Comparison of ENCODE assay signal across 9 mouse cellular contexts in genomic region chr10:127615034-127615374, GRCm38 (mm10). TPM values are rescaled to one million over a fixed set of nuclear protein-coding genes. Genes with fewer than 3 reads are reported as not detected.
DNase-seq lines count a peak whose midpoint lies in the region; ATAC-seq and TF ChIP-seq lines count a peak whose summit lies in the region.
"Had no signal": no experiment of that assay in that cellular context is flagged by ENCODE, and none has a peak within 500 bp of the region (broad histone marks: within the 10 kb centered on the region; RNA-seq: fewer than 3 reads in every experiment).

No protein-coding gene starts in this region.

- H3K4me3 ChIP-seq in kidney, adult 2 months (ENCODE audit: insufficient read depth, low read depth, low read length) = no peak overlapping the region
- peak overlapping the region; percentile 29 for H3K4me3 ChIP-seq in embryonic facial prominence, embryonic 13.5 days
- no peak overlapping the region for H3K4me3 ChIP-seq in hindbrain, embryonic 16.5 days (ENCODE audit: low read length)
- no peak overlapping the region for H3K4me3 ChIP-seq in midbrain, embryonic 15.5 days
- H3K4me3 ChIP-seq: megakaryocyte, embryonic 14.5 days had no signal

- DNase-seq in kidney, adult 2 months = no peak
- no peak for DNase-seq in kidney, adult 8-10 months
- no peak for DNase-seq in urinary bladder, postnatal 25 days (ENCODE audit: low spot score)
- no peak for DNase-seq in gastrocnemius, adult 8-10 months (ENCODE audit: low spot score in 2 of 2)
- DNase-seq in adrenal gland, postnatal 14 days = no peak

- no peaks in the 10 kb centered on the region for H3K27me3 ChIP-seq in kidney, adult 2 months (replicated peaks; ENCODE audit: control insufficient read depth, insufficient read depth, low read length)
- H3K27me3 ChIP-seq in embryonic facial prominence, embryonic 13.5 days = no peaks in the 10 kb centered on the region
- H3K27me3 ChIP-seq in hindbrain, embryonic 16.5 days (replicated peaks; ENCODE audit: control insufficient read depth, insufficient read depth, low read length) = no peaks in the 10 kb centered on the region
- H3K27me3 ChIP-seq in midbrain, embryonic 15.5 days (replicated peaks) = no peaks in the 10 kb centered on the region

- H3K27ac ChIP-seq in kidney, adult 2 months (ENCODE audit: insufficient read depth, low read depth, low read length) = peak overlapping the region; percentile 53; the same call in 1 of the 2 replicates
- peak overlapping the region; percentile 95 for H3K27ac ChIP-seq in embryonic facial prominence, embryonic 13.5 days
- H3K27ac ChIP-seq in hindbrain, embryonic 16.5 days (ENCODE audit: low read depth, low read length) = peak overlapping the region; percentile 71
- H3K27ac ChIP-seq in midbrain, embryonic 15.5 days = no peak overlapping the region

- 57% methylated on average over 2 of the region's 2 CpGs for WGBS in kidney, adult 2 months
- 16% methylated on average over 2 of the region's 2 CpGs for WGBS in embryonic facial prominence, embryonic 13.5 days
- 25% methylated on average over 2 of the region's 2 CpGs for WGBS in hindbrain, embryonic 16.5 days
- WGBS in midbrain, embryonic 15.5 days = 18% methylated on average over 2 of the region's 2 CpGs

- peak overlapping the region; percentile 85 for H3K4me2 ChIP-seq in embryonic facial prominence, embryonic 13.5 days
- H3K4me2 ChIP-seq in hindbrain, embryonic 16.5 days (ENCODE audit: low read length) = peak overlapping the region; percentile 20
- H3K4me2 ChIP-seq in midbrain, embryonic 15.5 days = no peak overlapping the region

- peak overlapping the region; percentile 64 for H3K9ac ChIP-seq in embryonic facial prominence, embryonic 13.5 days
- H3K9ac ChIP-seq in hindbrain, embryonic 16.5 days (ENCODE audit: low read depth, low read length) = no peak overlapping the region
- H3K9ac ChIP-seq in midbrain, embryonic 15.5 days = peak overlapping the region; percentile 10; the same call in 1 of the 2 replicates

- ATAC-seq in embryonic facial prominence, embryonic 13.5 days (ENCODE audit: insufficient number of reproducible peaks, insufficient read depth, low FRiP score, low TSS enrichment, low read depth) = no peak; the same call in 1 of the 2 replicates
- ATAC-seq in hindbrain, embryonic 16.5 days = no peak
- ATAC-seq in midbrain, embryonic 15.5 days (replicated peaks) = no peak

- H3K4me1 ChIP-seq in kidney, adult 2 months (ENCODE audit: control insufficient read depth, insufficient read depth, low read length) = no peaks in the 10 kb centered on the region
- H3K4me1 ChIP-seq in embryonic facial prominence, embryonic 13.5 days = peaks cover 79% of the 10 kb centered on the region
- peaks cover 54% of the 10 kb centered on the region for H3K4me1 ChIP-seq in hindbrain, embryonic 16.5 days (ENCODE audit: control insufficient read depth, insufficient read depth, low read depth, low read length)
- peaks cover 61% of the 10 kb centered on the region for H3K4me1 ChIP-seq in midbrain, embryonic 15.5 days

- no peak for TF ChIP-seq CTCF in kidney, adult 2 months (conservative IDR thresholded peaks at IDR 0.05; ENCODE audit: insufficient read depth, insufficient read length, low read depth, low read length)

- TF ChIP-seq POLR2A in kidney, adult 2 months (IDR thresholded peaks at IDR 0.05; ENCODE audit: low read depth, low read length) = no peak

- H3K9me3 ChIP-seq in embryonic facial prominence, embryonic 13.5 days = no peaks in the 10 kb centered on the region
- no peaks in the 10 kb centered on the region for H3K9me3 ChIP-seq in hindbrain, embryonic 16.5 days (ENCODE audit: control insufficient read depth, low read length)
- H3K9me3 ChIP-seq in midbrain, embryonic 15.5 days = no peaks in the 10 kb centered on the region

- H3K36me3 ChIP-seq in kidney, adult 2 months (ENCODE audit: control insufficient read depth, insufficient read depth, low read length) = no peaks in the 10 kb centered on the region
- H3K36me3 ChIP-seq in embryonic facial prominence, embryonic 13.5 days = peaks cover 41% of the 10 kb centered on the region
- H3K36me3 ChIP-seq in hindbrain, embryonic 16.5 days (ENCODE audit: control insufficient read depth, insufficient read depth, low read length) = peaks cover 23% of the 10 kb centered on the region
- H3K36me3 ChIP-seq in midbrain, embryonic 15.5 days (replicated peaks) = peaks cover 21% of the 10 kb centered on the region

RNA-seq across cellular contexts. Expression of gene Lrp1, which starts 5.9 kb away (rescaled TPM):
- polyA plus RNA-seq in kidney, adult 2 months (2012; rRNA removed) = 55.3 and 57.8 TPM in 2 replicates
- 139 and 159 TPM in 2 replicates for polyA plus RNA-seq in embryonic facial prominence, embryonic 13.5 days (2015; fragmentation: Nextera tagmentation; extraction: Ambion mirVana)
- polyA plus RNA-seq in hindbrain, embryonic 16.5 days (2015; fragmentation: Nextera tagmentation; extraction: Ambion mirVana) = 109 and 125 TPM in 2 replicates
- 117 and 119 TPM in 2 replicates for polyA plus RNA-seq in midbrain, embryonic 15.5 days (2015; fragmentation: Nextera tagmentation; extraction: Ambion mirVana)
- 10 to 100 TPM; 25.5 to 45.5 (median 36.3) TPM for total RNA-seq in gastrocnemius, adult 8-10 months (2022)
- total RNA-seq in adrenal gland, postnatal 14 days (2021) = 138 and 201 TPM in 2 replicates

RNA-seq across cellular contexts. Expression of gene Stat6, which starts 27.8 kb away (rescaled TPM):
- polyA plus RNA-seq in kidney, adult 2 months (2012; rRNA removed) = 70.2 and 72.1 TPM in 2 replicates
- polyA plus RNA-seq in embryonic facial prominence, embryonic 13.5 days (2015; fragmentation: Nextera tagmentation; extraction: Ambion mirVana) = 21.1 and 22.0 TPM in 2 replicates
- 6.0 and 8.0 TPM in 2 replicates for polyA plus RNA-seq in hindbrain, embryonic 16.5 days (2015; fragmentation: Nextera tagmentation; extraction: Ambion mirVana)
- 5.8 and 5.9 TPM in 2 replicates for polyA plus RNA-seq in midbrain, embryonic 15.5 days (2015; fragmentation: Nextera tagmentation; extraction: Ambion mirVana)
- total RNA-seq in gastrocnemius, adult 8-10 months (2022) = 10 to 100 TPM; 14.1 to 15.3 (median 14.2) TPM
- total RNA-seq in adrenal gland, postnatal 14 days (2021) = 75.0 and 89.4 TPM in 2 replicates

RNA-seq across cellular contexts. Expression of gene Nemp1, which starts 51.7 kb away (rescaled TPM):
- polyA plus RNA-seq in kidney, adult 2 months (2012; rRNA removed) = 2.3 and 2.5 TPM in 2 replicates
- polyA plus RNA-seq in embryonic facial prominence, embryonic 13.5 days (2015; fragmentation: Nextera tagmentation; extraction: Ambion mirVana) = 9.1 and 10.6 TPM in 2 replicates
- 2.9 and 3.9 TPM in 2 replicates for polyA plus RNA-seq in hindbrain, embryonic 16.5 days (2015; fragmentation: Nextera tagmentation; extraction: Ambion mirVana)
- 3.3 and 3.7 TPM in 2 replicates for polyA plus RNA-seq in midbrain, embryonic 15.5 days (2015; fragmentation: Nextera tagmentation; extraction: Ambion mirVana)
- total RNA-seq in gastrocnemius, adult 8-10 months (2022) = 1 to 10 TPM; 2.0 to 2.6 (median 2.3) TPM
- 9.2 and 9.4 TPM in 2 replicates for total RNA-seq in adrenal gland, postnatal 14 days (2021)

RNA-seq across cellular contexts. Expression of gene Nab2, which starts 53.4 kb away (rescaled TPM):
- polyA plus RNA-seq in kidney, adult 2 months (2012; rRNA removed) = 17.9 and 18.6 TPM in 2 replicates
- 19.5 and 20.3 TPM in 2 replicates for polyA plus RNA-seq in embryonic facial prominence, embryonic 13.5 days (2015; fragmentation: Nextera tagmentation; extraction: Ambion mirVana)
- 2.2 and 3.2 TPM in 2 replicates for polyA plus RNA-seq in hindbrain, embryonic 16.5 days (2015; fragmentation: Nextera tagmentation; extraction: Ambion mirVana)
- polyA plus RNA-seq in midbrain, embryonic 15.5 days (2015; fragmentation: Nextera tagmentation; extraction: Ambion mirVana) = 1.9 and 2.6 TPM in 2 replicates
- 1 to 10 TPM; 2.1 to 3.6 (median 2.8) TPM for total RNA-seq in gastrocnemius, adult 8-10 months (2022)
- 23.7 and 24.6 TPM in 2 replicates for total RNA-seq in adrenal gland, postnatal 14 days (2021)
